Mouse (Mus musculus) forebrain, embryonic 15.5 days (tissue): Measurements from ENCODE around the gene Pbp2. TPM values are rescaled to one million over a fixed set of nuclear protein-coding genes. Genes with fewer than 3 reads are reported as not detected.

ENCODE experiments used
- ATAC-seq: fragments of 200-750 bp; cut with Nextera tagmentation; replicated peaks from 2 replicates; pipeline ENCODE4 v1.8.0; 2017; ENCODE audit warnings: mild to moderate bottlenecking, moderate TSS enrichment, moderate library complexity
- H3K27ac ChIP-seq: fragments of 300-500 bp; sonication (generic); replicated peaks from 2 replicates; pipeline ENCODE4 v1.5.1; 2015; ENCODE audit warnings: mild to moderate bottlenecking, inconsistent platforms
- H3K27me3 ChIP-seq: fragments of 300-500 bp; sonication (generic); 2 replicates; pipeline ENCODE4 v1.6.1; 2015; ENCODE audit warnings: inconsistent platforms
- H3K36me3 ChIP-seq: fragments of 300-500 bp; sonication (generic); 2 replicates; pipeline ENCODE4 v1.6.1; 2015; ENCODE audit warnings: mild to moderate bottlenecking, inconsistent platforms
- H3K4me1 ChIP-seq: fragments of 300-500 bp; sonication (generic); 2 replicates; pipeline ENCODE4 v1.6.1; 2015; ENCODE audit warnings: inconsistent platforms
- H3K4me2 ChIP-seq: fragments of 300-500 bp; sonication (generic); replicated peaks from 2 replicates; pipeline ENCODE4 v1.6.1; 2015; ENCODE audit warnings: mild to moderate bottlenecking, inconsistent platforms
- H3K4me3 ChIP-seq: fragments of 300-500 bp; sonication (generic); 2 replicates; pipeline ENCODE4 v1.5.1; 2015; ENCODE audit warnings: mild to moderate bottlenecking, inconsistent platforms
- H3K9ac ChIP-seq: fragments of 300-500 bp; sonication (generic); replicated peaks from 2 replicates; pipeline ENCODE4 v1.6.1; 2015; ENCODE audit warnings: mild to moderate bottlenecking, inconsistent platforms
- H3K9me3 ChIP-seq: fragments of 300-500 bp; sonication (generic); 2 replicates; pipeline ENCODE4 v1.6.1; 2016; ENCODE audit warnings: inconsistent platforms
- WGBS: fragments of 180-500 bp; shearing (Covaris S2); methylation state at CpG from one replicate; pipeline ENCODE4 v1.1.7; 2015; ENCODE audit warnings: mixed read lengths; 5-methylcytosine and 5-hydroxymethylcytosine counted together
- polyA plus RNA-seq: library from polyadenylated mRNA; unstranded; fragments of >200 nt; fragmentation: Nextera tagmentation; extraction: Ambion mirVana; gene quantifications from 2 replicates; pipeline ENCODE4 v1.2.1, GENCODE M21; 2015

Pbp2 gene
- polyA plus RNA-seq, 1 experiment from 2014 or later, result not detected

GRCm38 (mm10) chr6:135268392-135268791 lies 41.8 kb downstream of the Pbp2 start:
- Histone ChIP-seq H3K9ac (no peak overlapping the region), H3K4me2 (no peak overlapping the region), H3K27ac (no peak overlapping the region), H3K4me1 (no peaks in the 10 kb centered on the region; the same call in 1 of the 2 replicates), H3K36me3 (no peaks in the 10 kb centered on the region), H3K4me3 (no peak overlapping the region), H3K27me3 (no peaks in the 10 kb centered on the region), H3K9me3 (no peaks in the 10 kb centered on the region)
- no peak for ATAC-seq

DNA sequence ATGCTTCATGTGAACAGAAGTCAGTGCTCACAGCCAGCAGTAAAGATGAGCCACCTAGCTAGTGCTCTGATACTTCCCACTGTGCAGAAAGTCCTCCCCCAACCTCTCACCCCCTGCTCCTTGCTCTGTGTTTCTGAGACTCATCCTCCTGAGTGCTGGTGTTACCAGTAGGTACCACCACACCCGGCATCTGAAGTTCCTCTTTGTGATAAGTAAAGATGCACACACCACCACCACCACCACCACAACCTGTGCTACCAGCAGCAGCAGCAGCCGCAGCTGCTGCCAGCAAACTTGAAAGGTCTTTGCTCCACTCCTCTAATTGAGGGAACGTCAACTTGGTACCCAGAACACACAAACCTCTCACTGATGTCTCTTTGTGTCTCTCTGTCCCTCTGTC lies 43.0 kb downstream of the Pbp2 start:
- H3K4me3 ChIP-seq, result no peak overlapping the region
- H3K9me3 ChIP-seq, result no peaks in the 10 kb centered on the region
- no peak overlapping the region for H3K9ac ChIP-seq
- H3K36me3 ChIP-seq, result no peaks in the 10 kb centered on the region
- H3K4me2 ChIP-seq, result no peak overlapping the region
- WGBS, result 74% methylated on average over 3 of the region's 3 CpGs
- H3K4me1 ChIP-seq, result no peaks in the 10 kb centered on the region; the same call in 1 of the 2 replicates
- no peaks in the 10 kb centered on the region for H3K27me3 ChIP-seq
- H3K27ac ChIP-seq, result no peak overlapping the region
- ATAC-seq, result no peak

- WGBS, result 94% methylated on average over 1 of the region's 1 CpGs
Measured at GRCm38 (mm10) chr6:135266056-135266455, 44.1 kb downstream of the Pbp2 start.

DNA sequence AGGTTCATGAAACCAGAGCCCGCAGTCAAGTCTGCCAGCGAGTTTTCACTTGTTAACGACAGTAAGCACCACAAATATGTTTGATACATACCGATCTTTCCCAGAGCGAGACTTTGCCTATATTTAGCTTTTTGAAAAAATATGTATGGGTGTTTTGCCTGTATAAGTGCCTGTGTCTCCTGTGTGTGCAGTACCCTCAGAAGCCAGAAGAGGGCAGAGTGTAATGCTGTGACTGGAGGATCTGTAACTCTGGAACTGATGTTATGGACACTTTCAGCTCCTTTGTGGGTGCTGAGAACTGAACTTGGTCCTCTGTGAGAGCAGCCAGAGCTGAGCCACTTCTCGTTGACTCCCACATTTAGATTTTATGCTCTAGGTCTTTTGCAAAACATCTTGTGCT lies 46.1 kb downstream of the Pbp2 start:
- Histone ChIP-seq H3K4me1 (no peaks in the 10 kb centered on the region), H3K27ac (no peak overlapping the region), H3K9me3 (no peaks in the 10 kb centered on the region), H3K9ac (no peak overlapping the region), H3K36me3 (no peaks in the 10 kb centered on the region), H3K4me3 (no peak overlapping the region), H3K27me3 (no peaks in the 10 kb centered on the region), H3K4me2 (no peak overlapping the region)
- 95% methylated on average over 6 of the region's 6 CpGs for WGBS
- no peak for ATAC-seq

More at GRCm38 (mm10) chr6:135266056-135266455, 44.1 kb downstream of the Pbp2 start:
- Histone ChIP-seq H3K36me3 (no peaks in the 10 kb centered on the region), H3K4me2 (no peak overlapping the region), H3K9me3 (no peaks in the 10 kb centered on the region), H3K27me3 (no peaks in the 10 kb centered on the region), H3K9ac (no peak overlapping the region), H3K4me3 (no peak overlapping the region), H3K4me1 (no peaks in the 10 kb centered on the region; the same call in 1 of the 2 replicates), H3K27ac (no peak overlapping the region)
- ATAC-seq, result no peak

DNA sequence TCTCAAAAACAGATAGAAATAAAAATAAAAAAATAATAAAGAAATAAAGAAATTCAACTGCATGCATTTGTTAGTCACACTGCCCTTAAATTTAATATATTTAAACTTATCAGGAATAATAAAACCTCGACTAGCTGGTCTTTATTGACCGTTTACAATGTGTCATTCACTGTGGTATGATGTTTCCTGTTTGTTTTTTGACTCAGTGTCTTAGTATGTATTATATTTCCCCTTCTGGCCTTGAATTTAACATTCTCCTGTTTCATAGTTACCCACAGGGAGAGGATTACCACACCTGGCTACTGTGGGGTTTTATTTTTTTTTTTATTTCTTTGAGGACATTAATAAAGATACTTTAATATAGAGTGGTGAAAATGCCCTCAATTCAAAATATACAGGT lies 47.6 kb downstream of the Pbp2 start:
- 77% methylated on average over 2 of the region's 2 CpGs for WGBS
- no peak for ATAC-seq
- Histone ChIP-seq H3K4me2 (no peak overlapping the region), H3K27ac (no peak overlapping the region), H3K9ac (no peak overlapping the region), H3K36me3 (no peaks in the 10 kb centered on the region), H3K27me3 (no peaks in the 10 kb centered on the region), H3K9me3 (no peaks in the 10 kb centered on the region), H3K4me3 (no peak overlapping the region), H3K4me1 (no peaks in the 10 kb centered on the region)

- H3K36me3 ChIP-seq, result no peaks in the 10 kb centered on the region
- H3K4me3 ChIP-seq, result no peak overlapping the region
- no peaks in the 10 kb centered on the region for H3K4me1 ChIP-seq
- 94% methylated on average over 9 of the region's 9 CpGs for WGBS
- ATAC-seq, result no peak
- H3K27me3 ChIP-seq, result no peaks in the 10 kb centered on the region
- H3K27ac ChIP-seq, result no peak overlapping the region
- H3K9me3 ChIP-seq, result no peaks in the 10 kb centered on the region
- no peak overlapping the region for H3K9ac ChIP-seq
- no peak overlapping the region for H3K4me2 ChIP-seq
Measured at GRCm38 (mm10) chr6:135261124-135261523, 49.1 kb downstream of the Pbp2 start.

GRCm38 (mm10) chr6:135260435-135260834 lies 49.8 kb downstream of the Pbp2 start:
- H3K4me1 ChIP-seq, result no peaks in the 10 kb centered on the region
- no peaks in the 10 kb centered on the region for H3K9me3 ChIP-seq
- H3K36me3 ChIP-seq, result no peaks in the 10 kb centered on the region
- H3K27me3 ChIP-seq, result no peaks in the 10 kb centered on the region
- H3K4me2 ChIP-seq, result no peak overlapping the region
- no peak overlapping the region for H3K9ac ChIP-seq
- ATAC-seq, result no peak
- no peak overlapping the region for H3K4me3 ChIP-seq
- 92% methylated on average over 6 of the region's 6 CpGs for WGBS
- no peak overlapping the region for H3K27ac ChIP-seq

Other genes with a start within 250 kb of the Pbp2 start
- 0.28 and 0.42 TPM in 2 replicates for gene Gprc5a, start 244.8 kb downstream of the Pbp2 start, polyA plus RNA-seq
- gene Gprc5d, start 192.1 kb downstream of the Pbp2 start, polyA plus RNA-seq, result not detected in 2 replicates
- gene Fam234b, start 112.4 kb downstream of the Pbp2 start, polyA plus RNA-seq, result 83.1 and 86.7 TPM in 2 replicates
- gene Hebp1, start 112.4 kb downstream of the Pbp2 start, polyA plus RNA-seq, result 2.6 and 2.8 TPM in 2 replicates
- gene Gsg1, start 56.1 kb downstream of the Pbp2 start, polyA plus RNA-seq, result 0.22 and 0.31 TPM in 2 replicates
- gene Emp1, start 52.1 kb upstream of the Pbp2 start, polyA plus RNA-seq, result 4.9 and 5.6 TPM in 2 replicates